Mouse (Mus musculus) liver, adult 2 months (tissue): ENCODE measurements at regions not wholly inside any gene's neighbourhood (a gene's known extent, or its start where the extent isn't known, plus 50 kb on each side); places are given as distances from the start of the nearest gene placed in this dataset.

Experiments
- CTCF ChIP-seq: fragments of 200-500 bp; IDR thresholded peaks from 2 replicates; pipeline ENCODE4 v1.5.1; 2011; ENCODE audit warnings: low read depth, low read length, control low read depth
- POLR2A ChIP-seq: fragments of 200-500 bp; IDR thresholded peaks from 2 replicates; pipeline ENCODE4 v1.6.1; 2011; ENCODE audit warnings: low read length, control low read depth; ENCODE audit not compliant: insufficient read depth; ENCODE audit errors: extremely low read depth

- TF ChIP-seq POLR2A: no peak
- TF ChIP-seq CTCF: no peak
Measured at GRCm38 (mm10) chr12:8110297-8110696, 97.6 kb upstream of the Ldah start.
